Mouse (Mus musculus) cerebellum, adult 9-11 months (tissue): ENCODE measurements around the gene Gm26620.
A peak's percentile ranks its signal among the peaks of the same experiment; 100 is the strongest.

Experiments
- DNase-seq: peaks from one replicate; pipeline ENCODE4 v3.0.0; 2022

The Gm26620 gene

GRCm38 (mm10) chr1:170871402-170871801 is 13.5 kb upstream of the Gm26620 start:
- DNase-seq = no peak

- no peak for DNase-seq
These were observed 12.9 kb upstream of the Gm26620 start for GRCm38 (mm10) chr1:170871961-170872360.

GRCm38 (mm10) chr1:170875676-170876075 is 9.2 kb upstream of the Gm26620 start:
- no peak for DNase-seq

GRCm38 (mm10) chr1:170876906-170877305 is 8.0 kb upstream of the Gm26620 start:
- DNase-seq = no peak

- DNase-seq = no peak
These were observed 1.9 kb upstream of the Gm26620 start for GRCm38 (mm10) chr1:170882915-170883485.

GRCm38 (mm10) chr1:170884390-170884789 is 475 bp upstream of the Gm26620 start:
- no peak for DNase-seq

- DNase-seq = no peak
These were observed 1.2 kb downstream of the Gm26620 start for GRCm38 (mm10) chr1:170886044-170886458.

GRCm38 (mm10) chr1:170889310-170889709 is 4.4 kb downstream of the Gm26620 start:
- DNase-seq = no peak

- no peak for DNase-seq
These were observed 6.8 kb downstream of the Gm26620 start for GRCm38 (mm10) chr1:170891646-170892045.

- no peak for DNase-seq
These were observed 7.4 kb downstream of the Gm26620 start for GRCm38 (mm10) chr1:170892279-170892678.

- DNase-seq = no peak
These were observed 10.0 kb downstream of the Gm26620 start for GRCm38 (mm10) chr1:170894603-170895602.

GRCm38 (mm10) chr1:170896651-170897281 is 11.9 kb downstream of the Gm26620 start:
- DNase-seq = no peak

- DNase-seq = no peak
These were observed 13.7 kb downstream of the Gm26620 start for GRCm38 (mm10) chr1:170898413-170899075.

GRCm38 (mm10) chr1:170900799-170901467 is 16.1 kb downstream of the Gm26620 start:
- DNase-seq = peak; percentile 13

GRCm38 (mm10) chr1:170901536-170902238 is 16.8 kb downstream of the Gm26620 start:
- DNase-seq = peak; percentile 73

- DNase-seq = no peak
These were observed 18.6 kb downstream of the Gm26620 start for GRCm38 (mm10) chr1:170903485-170903884.

GRCm38 (mm10) chr1:170907111-170907455 is 22.2 kb downstream of the Gm26620 start:
- DNase-seq = peak; percentile 42

GRCm38 (mm10) chr1:170907456-170908191 is 22.8 kb downstream of the Gm26620 start:
- DNase-seq = peak; percentile 58

- peak; percentile 59 for DNase-seq
These were observed 23.5 kb downstream of the Gm26620 start for GRCm38 (mm10) chr1:170908341-170908740.

GRCm38 (mm10) chr1:170911907-170912660 is 27.2 kb downstream of the Gm26620 start:
- no peak for DNase-seq
